ENCODE assay signal across 29 mouse cellular contexts in the genomic region with DNA sequence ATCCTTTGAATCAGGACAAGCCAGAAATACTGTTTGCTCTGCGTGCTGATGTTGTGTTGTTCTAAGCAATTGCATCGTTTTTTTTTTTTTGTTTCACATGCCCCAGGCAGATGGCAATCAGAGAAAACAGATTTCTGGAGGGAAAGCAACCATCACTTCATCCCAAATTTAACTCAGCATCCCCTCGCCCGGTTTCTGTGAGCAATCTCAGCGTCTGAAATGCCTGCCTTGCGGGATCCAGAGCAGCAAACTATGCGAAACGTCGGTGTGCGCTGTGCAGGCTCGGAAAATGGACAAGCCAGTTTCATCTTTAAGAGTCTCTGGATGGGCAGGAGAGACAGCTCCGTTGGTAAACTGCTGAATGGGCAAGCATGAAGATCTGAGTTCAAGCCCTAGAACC. TPM values are rescaled to one million over a fixed set of nuclear protein-coding genes. Genes with fewer than 3 reads are reported as not detected.
A peak's percentile ranks its signal among the peaks of the same experiment; 100 is the strongest.
DNase-seq lines count a peak whose midpoint lies in the region; ATAC-seq lines count a peak whose summit lies in the region.
"Had no signal": no experiment of that assay in that cellular context is flagged by ENCODE, and none has a peak within 500 bp of the region (broad histone marks: within the 10 kb centered on the region; RNA-seq: fewer than 3 reads in every experiment).

No protein-coding gene starts in this region.

- no peak for ATAC-seq in forebrain, embryonic 15.5 days (replicated peaks)
- ATAC-seq in hindbrain, embryonic 15.5 days (ENCODE audit: low FRiP score, low read depth), result no peak
- no peak for ATAC-seq in hindbrain, embryonic 16.5 days
- ATAC-seq: activated CD4-positive, CD25-positive, alpha-beta regulatory T cell, adult 4 months; CD4-positive, CD25-positive, alpha-beta regulatory T cell, adult 4 months; forebrain, embryonic 14.5 days; Patski had no signal

- no peak for DNase-seq in forebrain, embryonic 10.5 days (ENCODE audit: extremely low spot score, low spot score)
- DNase-seq in heart, adult 11 months, result peak; percentile 61
- DNase-seq in heart, adult 9 months (ENCODE audit: low spot score in 2 of 2), result no peak
- peak; percentile 34 for DNase-seq in right cerebral cortex, postnatal 4 days
- no peak for DNase-seq in right cerebral cortex, postnatal 14 days
- DNase-seq: adrenal gland, adult 8-10 months; adrenal gland, postnatal 14 days; adrenal gland, postnatal 36 days; B cell, adult 2 months; cerebellum, adult 11 months; cerebellum, adult 18-20 months; cerebellum, adult 8-10 months; cerebellum, adult 9-11 months; cerebellum, postnatal 14 days; cerebellum, postnatal 36 days; embryo, embryonic 11 days had no signal

- H3K27ac ChIP-seq in forebrain, embryonic 15.5 days (replicated peaks), result peak overlapping the region; percentile 58
- H3K27ac ChIP-seq in forebrain, embryonic 10.5 days, result no peak overlapping the region
- H3K27ac ChIP-seq in hindbrain, embryonic 15.5 days (replicated peaks), result peak overlapping the region; percentile 76; the same call in 1 of the 2 replicates
- no peak overlapping the region for H3K27ac ChIP-seq in hindbrain, embryonic 16.5 days (ENCODE audit: low read depth, low read length)
- H3K27ac ChIP-seq: embryonic facial prominence, embryonic 13.5 days; embryonic facial prominence, embryonic 15.5 days; forebrain, embryonic 12.5 days had no signal

- H3K36me3 ChIP-seq in forebrain, embryonic 15.5 days, result no peaks in the 10 kb centered on the region
- no peaks in the 10 kb centered on the region for H3K36me3 ChIP-seq in forebrain, embryonic 10.5 days (replicated peaks)
- H3K36me3 ChIP-seq in hindbrain, embryonic 15.5 days, result no peaks in the 10 kb centered on the region
- no peaks in the 10 kb centered on the region for H3K36me3 ChIP-seq in hindbrain, embryonic 16.5 days (ENCODE audit: control insufficient read depth, insufficient read depth, low read length)
- H3K36me3 ChIP-seq: embryonic facial prominence, embryonic 13.5 days; embryonic facial prominence, embryonic 15.5 days; forebrain, embryonic 12.5 days; G1E had no signal

- H3K27me3 ChIP-seq in forebrain, embryonic 15.5 days, result no peaks in the 10 kb centered on the region
- H3K27me3 ChIP-seq in forebrain, embryonic 10.5 days (ENCODE audit: poor library complexity, severe bottlenecking), result peaks cover 39% of the 10 kb centered on the region
- H3K27me3 ChIP-seq in hindbrain, embryonic 15.5 days, result no peaks in the 10 kb centered on the region
- H3K27me3 ChIP-seq in hindbrain, embryonic 16.5 days (replicated peaks; ENCODE audit: control insufficient read depth, insufficient read depth, low read length), result no peaks in the 10 kb centered on the region
- H3K27me3 ChIP-seq: CH12.LX; embryonic facial prominence, embryonic 15.5 days; forebrain, embryonic 12.5 days; Patski had no signal

- no peaks in the 10 kb centered on the region for H3K9me3 ChIP-seq in forebrain, embryonic 15.5 days
- no peaks in the 10 kb centered on the region for H3K9me3 ChIP-seq in forebrain, embryonic 10.5 days
- H3K9me3 ChIP-seq in hindbrain, embryonic 15.5 days, result no peaks in the 10 kb centered on the region
- H3K9me3 ChIP-seq in hindbrain, embryonic 16.5 days (ENCODE audit: control insufficient read depth, low read length), result no peaks in the 10 kb centered on the region
- H3K9me3 ChIP-seq: embryonic facial prominence, embryonic 13.5 days; embryonic facial prominence, embryonic 15.5 days; forebrain, embryonic 12.5 days; G1E had no signal

- H3K4me2 ChIP-seq in forebrain, embryonic 15.5 days (replicated peaks), result no peak overlapping the region
- no peak overlapping the region for H3K4me2 ChIP-seq in hindbrain, embryonic 15.5 days
- no peak overlapping the region for H3K4me2 ChIP-seq in hindbrain, embryonic 16.5 days (ENCODE audit: low read length)

- no peak overlapping the region for H3K4me3 ChIP-seq in forebrain, embryonic 15.5 days
- no peak overlapping the region for H3K4me3 ChIP-seq in forebrain, embryonic 10.5 days
- H3K4me3 ChIP-seq in hindbrain, embryonic 15.5 days, result no peak overlapping the region
- H3K4me3 ChIP-seq in hindbrain, embryonic 16.5 days (ENCODE audit: low read length), result no peak overlapping the region
- H3K4me3 ChIP-seq: embryonic facial prominence, embryonic 15.5 days; erythroblast, embryonic 14.5 days; forebrain, embryonic 12.5 days had no signal

- WGBS in forebrain, embryonic 15.5 days, result 67% methylated on average over 12 of the region's 12 CpGs
- 82% methylated on average over 12 of the region's 12 CpGs for WGBS in forebrain, embryonic 10.5 days
- WGBS in hindbrain, embryonic 15.5 days, result 79% methylated on average over 12 of the region's 12 CpGs
- WGBS in hindbrain, embryonic 16.5 days, result 77% methylated on average over 12 of the region's 12 CpGs

- peaks cover 38% of the 10 kb centered on the region for H3K4me1 ChIP-seq in forebrain, embryonic 15.5 days
- H3K4me1 ChIP-seq in forebrain, embryonic 10.5 days, result peaks cover 38% of the 10 kb centered on the region
- H3K4me1 ChIP-seq in hindbrain, embryonic 15.5 days (replicated peaks), result peaks cover 40% of the 10 kb centered on the region
- peaks cover 22% of the 10 kb centered on the region for H3K4me1 ChIP-seq in hindbrain, embryonic 16.5 days (ENCODE audit: control insufficient read depth, insufficient read depth, low read depth, low read length)

- H3K9ac ChIP-seq in forebrain, embryonic 15.5 days (replicated peaks), result no peak overlapping the region
- no peak overlapping the region for H3K9ac ChIP-seq in hindbrain, embryonic 15.5 days
- H3K9ac ChIP-seq in hindbrain, embryonic 16.5 days (ENCODE audit: low read depth, low read length), result no peak overlapping the region
- H3K9ac ChIP-seq: embryonic facial prominence, embryonic 13.5 days; embryonic facial prominence, embryonic 15.5 days; forebrain, embryonic 12.5 days had no signal

RNA-seq across cellular contexts. Expression of a gene that starts 45.3 kb away (rescaled TPM):
- 11.6 and 12.8 TPM in 2 replicates for polyA plus RNA-seq in forebrain, embryonic 15.5 days (2015; fragmentation: Nextera tagmentation; extraction: Ambion mirVana)
- polyA plus RNA-seq in forebrain, embryonic 10.5 days (2016; fragmentation: Nextera tagmentation; extraction: Ambion mirVana), result 1.6 and 2.2 TPM in 2 replicates
- polyA plus RNA-seq in hindbrain, embryonic 15.5 days (2015; fragmentation: Nextera tagmentation; extraction: Ambion mirVana), result 7.8 and 8.1 TPM in 2 replicates
- polyA plus RNA-seq in hindbrain, embryonic 16.5 days (2015; fragmentation: Nextera tagmentation; extraction: Ambion mirVana), result 7.5 and 8.3 TPM in 2 replicates

Comparison
In these comparisons a context has a peak if more than half of its experiments do, and no peak if none do; other contexts are left out.
1. H3K27ac ChIP-seq: peak in forebrain, embryonic 15.5 days (single experiment) and hindbrain, embryonic 15.5 days (single experiment); none in forebrain, embryonic 10.5 days (single experiment) and hindbrain, embryonic 16.5 days (single experiment).
2. DNase-seq: peak in heart, adult 11 months (single experiment) and right cerebral cortex, postnatal 4 days (single experiment); none in forebrain, embryonic 10.5 days (single experiment), heart, adult 9 months (0 of 2) and right cerebral cortex, postnatal 14 days (single experiment).